Mouse (Mus musculus) embryonic facial prominence, embryonic 14.5 days (tissue): Measurements from ENCODE around the gene Fam114a1. TPM values are rescaled to one million over a fixed set of nuclear protein-coding genes. Genes with fewer than 3 reads are reported as not detected.
A peak's percentile ranks its signal among the peaks of the same experiment; 100 is the strongest.

ENCODE experiments used
- microRNA counts: library from miRNA; unstranded; fragments of <30 nt; microRNA quantifications from one replicate; lab custom pipeline; 2017
- microRNA-seq: library from miRNA; unstranded; fragments of <30 nt; microRNA quantifications from one replicate; pipeline ENCODE4, GENCODE M21; 2016; ENCODE audit warnings: borderline number of aligned reads
- polyA plus RNA-seq: library from polyadenylated mRNA; unstranded; fragments of >200 nt; fragmentation: Nextera tagmentation; extraction: Ambion mirVana; gene quantifications from 2 replicates; pipeline ENCODE4 v1.2.1, GENCODE M21; 2014

Fam114a1 gene
- polyA plus RNA-seq, 1 experiment from 2014 or later: 60.6 TPM

MicroRNA genes within 50 kb of the gene (microRNA counts, 519-probe panel; counts per million panel counts)
- microRNA mmu-miR-574-3p (lab: Ali Mortazavi, UCI): 2,762 counts per million, percentile 60 among the panel's probes with 10 or more counts
- 2,318 counts per million, percentile 39 among the panel's probes with 10 or more counts for microRNA mmu-miR-574-5p (lab: Ali Mortazavi, UCI)

Small RNA genes within 50 kb of the gene (microRNA-seq; reads per million reads assigned to microRNA genes)
- gene Mir574: 251 reads per million, percentile 62 among the genes with 10 or more reads in this experiment

Other genes starting within 250 kb of the Fam114a1 start
- gene Klf3, start 166.7 kb upstream of the Fam114a1 start, polyA plus RNA-seq: 58.5 and 65.5 TPM in 2 replicates
- 1.4 TPM in 2 replicates for gene Tlr1, start 36.5 kb upstream of the Fam114a1 start, polyA plus RNA-seq
- 1.6 and 1.7 TPM in 2 replicates for gene Tlr6, start 10.0 kb upstream of the Fam114a1 start, polyA plus RNA-seq
- gene Tmem156, start 122.1 kb downstream of the Fam114a1 start, polyA plus RNA-seq: 0.30 and 0.45 TPM in 2 replicates
- gene Klhl5, start 137.5 kb downstream of the Fam114a1 start, polyA plus RNA-seq: 25.0 and 26.3 TPM in 2 replicates
- gene Wdr19, start 229.6 kb downstream of the Fam114a1 start, polyA plus RNA-seq: 8.7 and 11.8 TPM in 2 replicates